Mouse (Mus musculus) adrenal gland, adult (tissue): Measurements from ENCODE around the gene Map2.

ENCODE experiments used
- DNase-seq, 2 experiments: peaks; one replicate each; pipeline ENCODE4 v3.0.0; 2022 to 2023; ENCODE audit warnings: low spot score in 1 of 2; ENCODE audit not compliant: inconsistent age in 2 of 2

Gene Map2

GRCm38 (mm10) chr1:66196716-66197115 is 21.6 kb downstream of the Map2 start:
- peak in 1 of 2 experiments; percentile 28 for DNase-seq

- DNase-seq: no peak
These were observed 30.4 kb downstream of the Map2 start for GRCm38 (mm10) chr1:66205517-66205916.

- DNase-seq: no peak
These were observed 31.8 kb downstream of the Map2 start for GRCm38 (mm10) chr1:66206904-66207303.

GRCm38 (mm10) chr1:66211074-66211791 is 36.2 kb downstream of the Map2 start:
- no peak for DNase-seq

- peak in 1 of 2 experiments; percentile 15 for DNase-seq
These were observed 46.4 kb downstream of the Map2 start for GRCm38 (mm10) chr1:66221497-66221896.

- peak in 1 of 2 experiments; percentile 14 for DNase-seq
These were observed 48.3 kb downstream of the Map2 start for GRCm38 (mm10) chr1:66223331-66223730.

- DNase-seq: peak; percentile 16 to 51
These were observed 51.6 kb downstream of the Map2 start for GRCm38 (mm10) chr1:66226372-66227368.

GRCm38 (mm10) chr1:66228205-66228604 is 53.1 kb downstream of the Map2 start:
- no peak for DNase-seq

GRCm38 (mm10) chr1:66230345-66230744 is 55.3 kb downstream of the Map2 start:
- DNase-seq: no peak

- DNase-seq: no peak
These were observed 56.9 kb downstream of the Map2 start for GRCm38 (mm10) chr1:66231963-66232362.

GRCm38 (mm10) chr1:66244910-66245309 is 69.8 kb downstream of the Map2 start:
- peak; percentile 13 to 51 for DNase-seq

GRCm38 (mm10) chr1:66251649-66252332 is 76.7 kb downstream of the Map2 start:
- DNase-seq: no peak

- no peak for DNase-seq
These were observed 77.3 kb downstream of the Map2 start for GRCm38 (mm10) chr1:66252333-66252724.

- DNase-seq: no peak
These were observed 88.1 kb downstream of the Map2 start for GRCm38 (mm10) chr1:66263220-66263619.

GRCm38 (mm10) chr1:66266231-66266924 is 91.3 kb downstream of the Map2 start:
- no peak for DNase-seq

GRCm38 (mm10) chr1:66277663-66278062 is 102.6 kb downstream of the Map2 start:
- no peak for DNase-seq

- DNase-seq: peak in 1 of 2 experiments; percentile 21
These were observed 104.3 kb downstream of the Map2 start for GRCm38 (mm10) chr1:66279222-66280009.

- no peak for DNase-seq
These were observed 105.1 kb downstream of the Map2 start for GRCm38 (mm10) chr1:66280152-66280551.

- DNase-seq: no peak
These were observed 107.4 kb downstream of the Map2 start for GRCm38 (mm10) chr1:66282447-66282846.

- no peak for DNase-seq
These were observed 113.9 kb downstream of the Map2 start for GRCm38 (mm10) chr1:66288987-66289386.
